Mouse (Mus musculus): ENCODE measurements at regions not wholly inside any gene's neighbourhood (a gene's known extent, or its start where the extent isn't known, plus 50 kb on each side); places are given as distances from the start of the nearest gene placed in this dataset.

DNA sequence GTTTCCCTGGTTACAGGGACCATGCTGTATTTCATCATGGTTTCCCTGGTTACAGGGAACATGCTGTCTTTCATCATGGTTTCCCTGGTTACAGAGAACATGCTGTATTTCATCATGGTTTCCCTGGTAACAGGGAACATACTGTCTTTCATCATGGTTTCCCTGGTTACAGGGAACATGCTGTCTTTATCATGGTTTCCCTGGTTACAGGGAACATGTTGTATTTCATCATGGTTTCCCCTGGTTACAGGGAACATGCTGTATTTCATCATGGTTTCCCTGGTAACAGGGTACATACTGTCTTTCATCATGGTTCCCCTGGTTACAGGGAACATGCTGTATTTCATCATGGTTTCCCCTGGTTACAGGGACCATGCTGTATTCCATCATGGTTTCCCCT is 1579.5 kb downstream of the 4930444P10Rik start:
- Histone ChIP-seq H3K4me3 (ENCODE audit: low read depth, low read length) (no peak overlapping the region), H3K36me3 (ENCODE audit: control insufficient read depth, insufficient read depth, low read length) (no peaks in the 10 kb centered on the region), H3K9me3 (ENCODE audit: control insufficient read depth, low read length) (no peaks in the 10 kb centered on the region), H3K9ac (ENCODE audit: low read length) (no peak overlapping the region), H3K4me1 (ENCODE audit: control insufficient read depth, insufficient read depth, low read length) (no peaks in the 10 kb centered on the region), H3K27ac (ENCODE audit: low read depth, low read length) (no peak overlapping the region), H3K4me2 (ENCODE audit: low read depth) (no peak overlapping the region), H3K27me3 (ENCODE audit: control insufficient read depth, insufficient read depth, low read length) (0 out of 2 replicates have a peak, but pooled peaks cover 1% of the 10 kb centered on the region)
- DNase-seq (ENCODE audit: low spot score) = peak; percentile 27
- ATAC-seq (ENCODE audit: insufficient read depth, low FRiP score, low TSS enrichment) = no peak

GRCm38 (mm10) chr1:14512481-14513285 is 1580.4 kb downstream of the 4930444P10Rik start:
- Histone ChIP-seq H3K27ac (ENCODE audit: low read depth, low read length) (no peak overlapping the region), H3K4me1 (ENCODE audit: control insufficient read depth, insufficient read depth, low read length) (no peaks in the 10 kb centered on the region), H3K4me3 (ENCODE audit: low read depth, low read length) (no peak overlapping the region), H3K9ac (ENCODE audit: low read length) (no peak overlapping the region), H3K4me2 (ENCODE audit: low read depth) (no peak overlapping the region), H3K36me3 (ENCODE audit: control insufficient read depth, insufficient read depth, low read length) (no peaks in the 10 kb centered on the region), H3K9me3 (ENCODE audit: control insufficient read depth, low read length) (no peaks in the 10 kb centered on the region), H3K27me3 (ENCODE audit: control insufficient read depth, insufficient read depth, low read length) (peaks cover 9% of the 10 kb centered on the region; the same call in 1 of the 2 replicates)
- ATAC-seq (ENCODE audit: insufficient read depth, low FRiP score, low TSS enrichment) (no peak), DNase-seq (ENCODE audit: low spot score) (no peak)
- 66% methylated on average over 9 of the region's 9 CpGs for WGBS

GRCm38 (mm10) chr1:14506831-14507690 is 1586.1 kb downstream of the 4930444P10Rik start:
- no peak overlapping the region for H3K27ac ChIP-seq (ENCODE audit: low read depth, low read length)

DNA sequence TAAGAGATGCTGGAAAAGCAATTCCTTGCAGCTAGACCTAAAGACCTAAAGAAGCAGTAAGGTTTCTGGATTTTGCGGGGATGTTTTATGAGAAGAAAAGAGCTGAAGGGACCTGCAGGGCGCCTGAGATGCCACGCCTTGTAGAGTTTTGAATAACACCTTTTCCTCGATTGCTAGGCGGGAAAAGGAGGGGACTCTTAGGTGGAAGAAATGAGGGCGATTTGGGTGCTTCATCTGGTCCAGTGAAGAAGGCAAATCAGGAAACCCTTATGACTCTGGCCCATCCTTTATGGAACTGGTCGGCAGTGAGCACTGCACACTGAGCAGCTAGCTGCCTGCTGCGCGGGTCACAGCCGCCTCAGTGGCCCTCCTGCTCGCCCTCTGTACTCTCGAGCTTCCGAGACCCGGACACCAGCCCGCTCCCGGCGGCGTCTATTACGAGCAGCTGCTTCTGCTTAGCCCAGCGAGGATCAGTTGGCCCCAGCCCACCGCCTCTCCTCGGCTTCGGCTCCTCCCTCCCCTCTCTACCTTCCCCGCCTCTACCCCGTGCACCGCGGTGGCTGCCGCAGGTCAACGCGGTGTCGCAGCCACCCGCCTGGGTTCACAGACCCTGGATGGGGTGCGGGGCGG is 1586.8 kb downstream of the 4930444P10Rik start:
- Histone ChIP-seq H3K27me3 (ENCODE audit: control insufficient read depth, insufficient read depth, low read length) (peaks cover 30% of the 10 kb centered on the region), H3K9ac (ENCODE audit: low read length) (0 out of 2 replicates have a peak overlapping the region, but pooled peaks have one; percentile 8), H3K9me3 (ENCODE audit: control insufficient read depth, low read length) (no peaks in the 10 kb centered on the region), H3K4me2 (ENCODE audit: low read depth) (peak overlapping the region; percentile 41), H3K4me3 (ENCODE audit: low read depth, low read length) (peak overlapping the region; percentile 25), H3K27ac (ENCODE audit: low read depth, low read length) (no peak overlapping the region), H3K36me3 (ENCODE audit: control insufficient read depth, insufficient read depth, low read length) (no peaks in the 10 kb centered on the region), H3K4me1 (ENCODE audit: control insufficient read depth, insufficient read depth, low read length) (peaks cover 7% of the 10 kb centered on the region; the same call in 1 of the 2 replicates)
- under 1% methylated on average over 33 of the region's 34 CpGs for WGBS
- DNase-seq (ENCODE audit: low spot score) (peak; percentile 73), ATAC-seq (ENCODE audit: insufficient read depth, low FRiP score, low TSS enrichment) (peak; percentile 83)

More at GRCm38 (mm10) chr1:14506831-14507690, 1586.1 kb downstream of the 4930444P10Rik start:
- Histone ChIP-seq H3K9ac (ENCODE audit: low read length) (0 out of 2 replicates have a peak overlapping the region, but pooled peaks have one; percentile 8), H3K4me3 (ENCODE audit: low read depth, low read length) (peak overlapping the region; percentile 25), H3K36me3 (ENCODE audit: control insufficient read depth, insufficient read depth, low read length) (no peaks in the 10 kb centered on the region), H3K4me1 (ENCODE audit: control insufficient read depth, insufficient read depth, low read length) (peaks cover 7% of the 10 kb centered on the region; the same call in 1 of the 2 replicates), H3K9me3 (ENCODE audit: control insufficient read depth, low read length) (no peaks in the 10 kb centered on the region), H3K27me3 (ENCODE audit: control insufficient read depth, insufficient read depth, low read length) (peaks cover 30% of the 10 kb centered on the region), H3K4me2 (ENCODE audit: low read depth) (peak overlapping the region; percentile 41)
- ATAC-seq (ENCODE audit: insufficient read depth, low FRiP score, low TSS enrichment) (peak; percentile 18), DNase-seq (ENCODE audit: low spot score) (peak; percentile 51)
- WGBS = 3% methylated on average over 33 of the region's 36 CpGs

DNA sequence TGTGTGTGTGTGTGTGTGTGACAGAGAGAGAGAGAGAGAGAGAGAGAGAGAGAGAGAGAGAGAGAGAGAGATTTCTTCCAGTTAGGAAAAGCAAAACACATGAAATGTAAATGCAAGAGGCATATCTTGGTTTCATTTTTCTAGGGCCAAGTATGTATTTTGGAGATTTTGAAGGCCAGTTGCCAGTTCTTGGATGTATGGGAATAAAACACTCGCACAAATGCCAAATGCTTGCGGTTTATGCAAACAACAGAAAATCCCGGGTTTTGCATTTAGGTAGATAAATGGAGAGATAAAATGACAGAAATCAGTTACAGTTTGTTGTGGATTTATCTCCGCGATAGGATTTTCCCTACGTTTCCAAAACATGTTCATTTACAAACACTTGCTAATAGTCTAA is 1587.4 kb downstream of the 4930444P10Rik start:
- H3K4me2 ChIP-seq (ENCODE audit: low read depth) = peak overlapping the region; percentile 41
- H3K9me3 ChIP-seq (ENCODE audit: control insufficient read depth, low read length) = no peaks in the 10 kb centered on the region
- ATAC-seq (ENCODE audit: insufficient read depth, low FRiP score, low TSS enrichment) = no peak
- DNase-seq (ENCODE audit: low spot score) = peak; percentile 22
- H3K27me3 ChIP-seq (ENCODE audit: control insufficient read depth, insufficient read depth, low read length) = peaks cover 30% of the 10 kb centered on the region
- 7% methylated on average over 6 of the region's 6 CpGs for WGBS
- no peak overlapping the region for H3K9ac ChIP-seq (ENCODE audit: low read length)
- H3K4me3 ChIP-seq (ENCODE audit: low read depth, low read length) = no peak overlapping the region
- H3K27ac ChIP-seq (ENCODE audit: low read depth, low read length) = no peak overlapping the region
- H3K4me1 ChIP-seq (ENCODE audit: control insufficient read depth, insufficient read depth, low read length) = peaks cover 7% of the 10 kb centered on the region; the same call in 1 of the 2 replicates
- H3K36me3 ChIP-seq (ENCODE audit: control insufficient read depth, insufficient read depth, low read length) = no peaks in the 10 kb centered on the region

DNA sequence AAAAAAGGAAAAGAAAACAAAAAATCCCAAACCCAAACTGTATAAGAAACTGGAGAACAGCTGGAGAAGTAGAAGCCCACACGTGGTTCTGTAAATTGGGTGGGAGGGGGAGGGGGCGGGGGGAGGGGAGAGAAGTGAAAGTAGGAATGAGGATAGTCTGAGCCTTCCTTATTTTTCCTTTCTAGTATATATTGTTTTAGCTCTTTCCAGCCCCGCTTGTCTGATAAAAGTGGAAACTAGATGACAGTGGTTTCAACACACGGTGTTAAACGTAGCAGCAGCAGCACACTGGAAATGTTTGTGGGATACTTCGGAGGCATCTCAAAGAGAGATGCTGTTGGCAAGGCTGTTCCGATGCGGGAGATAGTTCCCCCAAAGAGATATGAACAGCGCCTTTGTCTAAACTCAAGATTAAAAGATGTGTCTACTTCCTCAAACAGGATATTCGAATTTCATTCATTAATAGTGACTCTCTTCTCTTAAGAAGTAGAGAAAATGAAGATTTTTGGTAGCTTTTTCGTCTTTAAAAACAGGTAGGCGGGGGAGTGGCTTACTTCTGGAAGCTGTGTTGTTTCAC is 1588.3 kb downstream of the 4930444P10Rik start:
- Histone ChIP-seq H3K36me3 (ENCODE audit: control insufficient read depth, insufficient read depth, low read length) (no peaks in the 10 kb centered on the region), H3K27me3 (ENCODE audit: control insufficient read depth, insufficient read depth, low read length) (peaks cover 30% of the 10 kb centered on the region), H3K4me1 (ENCODE audit: control insufficient read depth, insufficient read depth, low read length) (peaks cover 7% of the 10 kb centered on the region; the same call in 1 of the 2 replicates), H3K4me2 (ENCODE audit: low read depth) (peak overlapping the region; percentile 26), H3K27ac (ENCODE audit: low read depth, low read length) (no peak overlapping the region), H3K9me3 (ENCODE audit: control insufficient read depth, low read length) (no peaks in the 10 kb centered on the region), H3K4me3 (ENCODE audit: low read depth, low read length) (no peak overlapping the region), H3K9ac (ENCODE audit: low read length) (no peak overlapping the region)
- WGBS = 3% methylated on average over 12 of the region's 12 CpGs
- DNase-seq (ENCODE audit: low spot score) (peak; percentile 33), ATAC-seq (ENCODE audit: insufficient read depth, low FRiP score, low TSS enrichment) (no peak)

DNA sequence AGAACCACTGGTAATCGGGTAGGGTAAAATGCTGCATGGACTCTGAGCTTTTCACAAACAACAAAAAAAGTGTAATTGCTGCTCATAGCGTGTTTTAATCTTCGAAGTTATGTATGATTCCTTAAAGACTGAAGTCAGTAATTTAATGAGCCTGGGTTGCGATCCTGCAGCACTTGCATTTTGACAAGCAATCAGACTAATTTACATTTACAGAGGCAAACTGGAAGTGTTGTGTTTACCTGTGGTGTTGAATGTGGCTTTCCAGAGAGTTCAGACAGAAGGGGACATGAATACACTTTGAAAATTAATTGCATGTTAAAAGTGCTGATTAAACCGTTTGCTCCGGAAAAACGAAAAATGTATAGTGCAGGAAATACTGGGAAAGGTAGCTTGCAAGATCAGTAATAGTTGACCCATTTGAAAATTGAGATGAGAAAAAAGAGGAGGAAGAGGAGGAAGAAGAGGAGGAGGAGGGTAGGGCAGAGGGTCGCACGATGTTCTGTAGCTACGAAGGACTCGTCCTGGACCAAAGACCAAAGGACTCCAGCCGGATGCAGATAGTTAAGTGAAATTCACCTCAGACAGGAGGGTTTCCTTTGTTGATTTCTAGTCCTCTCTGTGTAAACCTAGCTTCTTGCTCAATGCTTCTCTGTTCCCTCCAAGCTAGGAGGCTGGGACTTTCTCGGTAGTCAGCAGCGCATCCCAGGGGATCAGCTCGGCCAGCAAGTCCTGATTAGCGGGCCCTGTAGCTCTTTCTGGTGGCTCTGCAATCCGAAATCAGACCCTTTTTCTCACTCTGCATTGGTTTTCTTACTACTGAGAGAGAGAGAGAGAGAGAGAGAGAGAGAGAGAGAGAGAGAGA is 1589.0 kb downstream of the 4930444P10Rik start:
- Histone ChIP-seq H3K4me2 (ENCODE audit: low read depth) (peak overlapping the region; percentile 26), H3K9me3 (ENCODE audit: control insufficient read depth, low read length) (no peaks in the 10 kb centered on the region), H3K27ac (ENCODE audit: low read depth, low read length) (no peak overlapping the region), H3K9ac (ENCODE audit: low read length) (no peak overlapping the region), H3K4me3 (ENCODE audit: low read depth, low read length) (no peak overlapping the region), H3K36me3 (ENCODE audit: control insufficient read depth, insufficient read depth, low read length) (no peaks in the 10 kb centered on the region), H3K4me1 (ENCODE audit: control insufficient read depth, insufficient read depth, low read length) (peaks cover 7% of the 10 kb centered on the region; the same call in 1 of the 2 replicates), H3K27me3 (ENCODE audit: control insufficient read depth, insufficient read depth, low read length) (peaks cover 30% of the 10 kb centered on the region)
- DNase-seq (ENCODE audit: low spot score) (peak; percentile 55), ATAC-seq (ENCODE audit: insufficient read depth, low FRiP score, low TSS enrichment) (no peak)
- WGBS = 4% methylated on average over 17 of the region's 17 CpGs

Measured in neural tube, embryonic 11.5 days (tissue).